Mouse (Mus musculus): ENCODE data around the gene Agpat4. TPM values are rescaled to one million over a fixed set of nuclear protein-coding genes. Genes with fewer than 3 reads are reported as not detected.
"Not testable (repeated sequence)": the region's sequence is repeated elsewhere in the genome, so short reads cannot be mapped to it uniquely, and the experiment has no call there.

Gene Agpat4
- total and polyA plus RNA-seq, 2 experiments from 2014 or later = 53.6 to 56.6 TPM

DNA sequence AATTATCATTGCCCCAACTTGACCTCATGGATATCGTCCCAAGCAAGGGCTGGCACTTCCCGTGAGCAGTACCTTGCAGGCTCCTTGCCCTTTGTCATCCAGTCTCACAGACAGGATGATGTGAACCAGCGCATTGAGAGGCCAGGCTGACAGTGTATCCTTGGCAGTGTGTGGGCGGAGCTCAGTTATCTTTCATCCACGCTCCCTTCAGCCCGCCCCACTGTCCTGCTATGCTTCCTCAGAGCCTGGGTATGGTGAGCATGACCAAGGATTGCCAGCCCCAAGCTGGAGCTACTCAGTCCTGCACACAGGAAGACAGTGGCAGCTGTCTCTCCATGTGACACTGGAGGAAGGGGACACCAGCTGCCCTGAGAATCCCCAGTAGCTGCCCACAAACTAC is 97.7 kb downstream of the Agpat4 start:
- H3K9me3 ChIP-seq (ENCODE audit: low read length) = no peaks in the 10 kb centered on the region
- no peak overlapping the region for H3K4me2 ChIP-seq (ENCODE audit: low read depth, low read length)
- peaks cover 58% of the 10 kb centered on the region for H3K36me3 ChIP-seq (ENCODE audit: insufficient read depth, low read length)
- no peak; the same call in 1 of the 2 replicates for ATAC-seq
- no peaks in the 10 kb centered on the region for H3K4me1 ChIP-seq (ENCODE audit: insufficient read depth, low read length)
- H3K27ac ChIP-seq = no peak overlapping the region
- DNase-seq (ENCODE audit: low spot score) = no peak
- H3K27me3 ChIP-seq (ENCODE audit: insufficient read depth, low read length) = no peaks in the 10 kb centered on the region
- H3K4me3 ChIP-seq (ENCODE audit: low read length) = no peak overlapping the region
- no peak for TF ChIP-seq CTCF (IDR thresholded peaks at IDR 0.05; ENCODE audit: low read depth)
- WGBS = 71% methylated on average over 6 of the region's 6 CpGs
- no peak overlapping the region for H3K9ac ChIP-seq (replicated peaks; ENCODE audit: low read length)

DNA sequence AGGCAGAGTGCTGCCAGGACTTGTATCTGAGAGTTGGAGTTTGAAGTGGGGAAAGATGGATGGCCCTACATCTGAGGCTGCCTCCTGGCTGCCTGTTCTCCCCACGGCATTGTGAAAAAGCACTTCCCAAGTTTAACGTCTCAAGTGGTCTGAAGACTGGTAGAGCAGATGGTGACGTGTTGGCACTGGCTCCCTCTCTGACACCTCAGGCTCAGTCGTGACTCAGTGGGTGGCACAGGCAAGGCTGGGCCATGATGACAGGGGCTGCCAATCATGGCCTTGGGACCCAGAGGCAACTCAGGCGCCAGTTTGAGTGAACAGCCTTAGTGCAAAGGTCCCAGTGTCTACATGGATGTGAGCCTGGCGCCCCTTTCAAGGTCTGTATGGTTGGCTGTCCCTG is 103.4 kb downstream of the Agpat4 start:
- Histone ChIP-seq H3K4me3 (ENCODE audit: low read length) (no peak overlapping the region), H3K9me3 (ENCODE audit: low read length) (no peaks in the 10 kb centered on the region), H3K27ac (no peak overlapping the region), H3K4me1 (ENCODE audit: insufficient read depth, low read length) (no peaks in the 10 kb centered on the region), H3K27me3 (ENCODE audit: insufficient read depth, low read length) (no peaks in the 10 kb centered on the region), H3K36me3 (ENCODE audit: insufficient read depth, low read length) (peaks cover 36% of the 10 kb centered on the region; the same call in 1 of the 2 replicates), H3K9ac (replicated peaks; ENCODE audit: low read length) (no peak overlapping the region), H3K4me2 (ENCODE audit: low read depth, low read length) (no peak overlapping the region)
- peak; percentile 52 for DNase-seq (ENCODE audit: low spot score)
- no peak for ATAC-seq
- TF ChIP-seq CTCF (IDR thresholded peaks at IDR 0.05; ENCODE audit: low read depth) = no peak
- 40% methylated on average over 6 of the region's 6 CpGs for whole genome bisulfite sequencing

DNA sequence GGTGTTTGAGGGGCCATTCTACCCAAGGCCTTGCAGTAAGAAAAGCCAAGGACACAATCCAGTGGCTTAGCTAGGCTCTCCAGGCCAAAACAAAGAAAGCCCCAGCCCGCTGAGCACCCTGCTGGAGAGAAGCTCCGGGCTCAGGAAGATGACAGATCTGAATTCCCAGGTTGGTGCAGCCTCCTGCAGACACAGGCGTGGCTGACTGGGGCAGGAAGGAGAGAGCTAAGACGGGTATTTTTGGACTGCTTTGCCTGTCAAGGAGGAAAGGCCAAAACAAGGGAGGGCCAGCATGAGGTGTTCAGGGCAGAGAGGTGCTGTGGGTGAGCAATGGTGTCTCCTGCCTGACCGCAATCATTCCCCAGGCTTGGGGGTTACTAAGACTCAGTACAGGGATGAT is 105.2 kb downstream of the Agpat4 start:
- H3K27ac ChIP-seq = no peak overlapping the region
- H3K9me3 ChIP-seq (ENCODE audit: low read length) = no peaks in the 10 kb centered on the region
- no peaks in the 10 kb centered on the region for H3K27me3 ChIP-seq (ENCODE audit: insufficient read depth, low read length)
- H3K4me3 ChIP-seq (ENCODE audit: low read length) = no peak overlapping the region
- no peaks in the 10 kb centered on the region for H3K4me1 ChIP-seq (ENCODE audit: insufficient read depth, low read length)
- H3K36me3 ChIP-seq (ENCODE audit: insufficient read depth, low read length) = peaks cover 31% of the 10 kb centered on the region
- ATAC-seq (no peak), DNase-seq (ENCODE audit: low spot score) (no peak)
- TF ChIP-seq CTCF (IDR thresholded peaks at IDR 0.05; ENCODE audit: low read depth) = no peak
- H3K4me2 ChIP-seq (ENCODE audit: low read depth, low read length) = no peak overlapping the region
- no peak overlapping the region for H3K9ac ChIP-seq (replicated peaks; ENCODE audit: low read length)
- WGBS = 38% methylated on average over 5 of the region's 5 CpGs

DNA sequence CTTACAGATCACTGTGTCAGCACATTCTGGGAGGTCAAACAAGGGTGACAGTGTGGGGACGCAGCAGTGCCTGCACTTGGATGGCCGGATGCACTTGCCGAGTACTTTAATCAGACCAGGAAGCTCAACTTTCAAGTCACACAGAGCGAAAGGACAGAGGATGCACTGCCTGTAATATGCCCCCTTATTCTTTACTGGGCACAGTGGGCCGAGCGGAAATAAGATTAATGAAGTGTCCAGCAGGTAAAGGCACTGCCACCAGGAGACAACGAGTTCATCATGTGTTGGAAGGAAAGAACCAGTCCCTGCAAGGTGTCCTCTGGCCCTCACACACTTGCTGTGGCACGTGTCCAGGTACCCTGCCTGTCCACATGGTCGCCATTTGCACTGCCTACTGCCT is 105.6 kb downstream of the Agpat4 start:
- DNase-seq (ENCODE audit: low spot score) (no peak), ATAC-seq (no peak; the same call in 1 of the 2 replicates)
- WGBS = 64% methylated on average over 8 of the region's 9 CpGs
- no peak for TF ChIP-seq CTCF (IDR thresholded peaks at IDR 0.05; ENCODE audit: low read depth)
- Histone ChIP-seq H3K4me1 (ENCODE audit: insufficient read depth, low read length) (no peaks in the 10 kb centered on the region), H3K9me3 (ENCODE audit: low read length) (no peaks in the 10 kb centered on the region), H3K27me3 (ENCODE audit: insufficient read depth, low read length) (no peaks in the 10 kb centered on the region), H3K4me3 (ENCODE audit: low read length) (no peak overlapping the region), H3K9ac (replicated peaks; ENCODE audit: low read length) (no peak overlapping the region), H3K4me2 (ENCODE audit: low read depth, low read length) (no peak overlapping the region), H3K27ac (no peak overlapping the region), H3K36me3 (ENCODE audit: insufficient read depth, low read length) (peaks cover 33% of the 10 kb centered on the region)

DNA sequence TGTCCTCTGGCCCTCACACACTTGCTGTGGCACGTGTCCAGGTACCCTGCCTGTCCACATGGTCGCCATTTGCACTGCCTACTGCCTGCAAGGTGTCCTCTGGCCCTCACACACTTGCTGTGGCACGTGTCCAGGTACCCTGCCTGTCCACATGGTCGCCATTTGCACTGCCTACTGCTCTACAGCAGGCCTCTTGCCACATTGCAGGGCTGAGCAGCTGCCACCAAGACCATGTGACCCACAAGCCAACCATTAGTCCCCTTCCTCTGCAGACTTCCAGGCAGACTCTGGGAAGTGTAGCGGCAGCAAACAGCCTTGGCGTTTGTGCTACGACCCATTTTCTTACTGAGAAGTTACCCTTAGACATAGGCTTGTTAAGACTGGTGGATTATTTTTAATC is 106.0 kb downstream of the Agpat4 start:
- H3K9me3 ChIP-seq (ENCODE audit: low read length); H3K4me2 ChIP-seq (ENCODE audit: low read depth, low read length); H3K27me3 ChIP-seq (ENCODE audit: insufficient read depth, low read length); H3K4me1 ChIP-seq (ENCODE audit: insufficient read depth, low read length); H3K4me3 ChIP-seq (ENCODE audit: low read length); H3K27ac ChIP-seq; H3K9ac ChIP-seq (replicated peaks; ENCODE audit: low read length): not testable (repeated sequence)
- ATAC-seq = peak; percentile 72
- peak; percentile 63 for DNase-seq (ENCODE audit: low spot score)
- peaks cover 36% of the 10 kb centered on the region for H3K36me3 ChIP-seq (ENCODE audit: insufficient read depth, low read length)
- 64% methylated on average over 5 of the region's 7 CpGs for WGBS

DNA sequence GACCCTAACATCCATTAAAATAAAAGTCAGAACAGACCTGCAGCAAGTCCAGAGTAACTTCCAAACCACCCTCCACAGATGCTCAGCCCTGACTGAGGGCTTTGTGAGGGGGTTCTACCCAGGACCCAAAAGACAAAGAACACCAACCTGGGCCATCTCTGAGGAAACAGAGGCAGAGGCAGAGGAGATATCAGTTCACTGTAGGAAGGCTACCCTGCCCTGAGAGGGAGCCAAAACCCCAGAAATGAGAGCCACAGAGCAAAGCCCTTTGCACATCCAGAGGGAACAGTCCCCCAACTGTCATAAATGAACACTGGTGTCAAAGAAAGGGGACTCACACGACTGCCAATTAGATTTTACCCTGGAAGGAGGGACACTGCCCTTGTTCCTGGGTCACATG is 106.7 kb downstream of the Agpat4 start:
- no peaks in the 10 kb centered on the region for H3K27me3 ChIP-seq (ENCODE audit: insufficient read depth, low read length)
- peak; percentile 26; the same call in 1 of the 2 replicates for TF ChIP-seq CTCF (IDR thresholded peaks at IDR 0.05; ENCODE audit: low read depth)
- no peaks in the 10 kb centered on the region for H3K9me3 ChIP-seq (ENCODE audit: low read length)
- DNase-seq (ENCODE audit: low spot score) (no peak), ATAC-seq (no peak)
- H3K4me1 ChIP-seq (ENCODE audit: insufficient read depth, low read length) = no peaks in the 10 kb centered on the region
- 37% methylated on average over 1 of the region's 1 CpGs for WGBS
- H3K9ac ChIP-seq (replicated peaks; ENCODE audit: low read length) = no peak overlapping the region
- no peak overlapping the region for H3K4me2 ChIP-seq (ENCODE audit: low read depth, low read length)
- H3K27ac ChIP-seq = no peak overlapping the region
- H3K4me3 ChIP-seq (ENCODE audit: low read length) = no peak overlapping the region
- H3K36me3 ChIP-seq (ENCODE audit: insufficient read depth, low read length) = peaks cover 35% of the 10 kb centered on the region

DNA sequence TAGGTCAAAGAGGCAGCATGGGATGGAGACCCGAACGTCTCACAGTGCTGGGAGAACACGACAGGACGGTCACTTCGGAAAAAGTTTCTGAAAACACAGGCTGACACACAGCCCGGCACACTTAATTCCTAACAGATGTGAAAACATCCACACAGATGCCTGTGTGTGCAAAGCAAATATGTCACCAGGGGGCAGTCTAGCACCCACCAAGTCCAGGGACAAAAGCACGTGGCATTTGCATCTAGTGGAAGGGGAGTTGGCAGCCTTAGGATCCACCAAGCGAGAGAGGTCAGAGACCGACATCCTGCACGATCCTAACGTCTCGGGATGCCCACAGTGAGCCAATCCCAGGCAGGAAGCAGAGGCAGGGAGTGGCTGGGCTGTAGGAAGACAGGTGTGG is 108.0 kb downstream of the Agpat4 start:
- Histone ChIP-seq H3K36me3 (ENCODE audit: insufficient read depth, low read length) (peaks cover 38% of the 10 kb centered on the region), H3K27me3 (ENCODE audit: insufficient read depth, low read length) (no peaks in the 10 kb centered on the region), H3K4me2 (ENCODE audit: low read depth, low read length) (no peak overlapping the region), H3K27ac (no peak overlapping the region), H3K4me3 (ENCODE audit: low read length) (no peak overlapping the region), H3K4me1 (ENCODE audit: insufficient read depth, low read length) (no peaks in the 10 kb centered on the region), H3K9me3 (ENCODE audit: low read length) (no peaks in the 10 kb centered on the region), H3K9ac (replicated peaks; ENCODE audit: low read length) (no peak overlapping the region)
- DNase-seq (ENCODE audit: low spot score) (peak; percentile 65), ATAC-seq (no peak)
- WGBS = 64% methylated on average over 12 of the region's 12 CpGs
- peak; percentile 65 for TF ChIP-seq CTCF (IDR thresholded peaks at IDR 0.05; ENCODE audit: low read depth)

Data from hindbrain, postnatal 0 days (tissue).